8 mouse cellular contexts compared by ENCODE assay signal in genomic region chr11:121369622-121370021, GRCm38 (mm10). TPM values are rescaled to one million over a fixed set of nuclear protein-coding genes. Genes with fewer than 3 reads are reported as not detected.
DNase-seq lines count a peak whose midpoint lies in the region; ATAC-seq lines count a peak whose summit lies in the region.

No protein-coding gene starts in this region.

- no peaks in the 10 kb centered on the region for H3K4me1 ChIP-seq in midbrain, embryonic 11.5 days (ENCODE audit: control insufficient read depth, insufficient read depth, low read length)
- no peaks in the 10 kb centered on the region for H3K4me1 ChIP-seq in midbrain, embryonic 13.5 days (replicated peaks)

- H3K4me3 ChIP-seq in midbrain, embryonic 11.5 days (ENCODE audit: low read depth, low read length) = no peak overlapping the region
- no peak overlapping the region for H3K4me3 ChIP-seq in midbrain, embryonic 13.5 days (replicated peaks)

- ATAC-seq in midbrain, embryonic 11.5 days (ENCODE audit: low FRiP score) = no peak
- no peak for ATAC-seq in midbrain, embryonic 13.5 days

- H3K27ac ChIP-seq in midbrain, embryonic 11.5 days (ENCODE audit: low read depth, low read length) = no peak overlapping the region
- H3K27ac ChIP-seq in midbrain, embryonic 13.5 days = no peak overlapping the region

- peak; percentile 16 for DNase-seq in gastrocnemius, adult 18-20 months (ENCODE audit: low spot score)
- DNase-seq in gastrocnemius, adult 8-10 months (ENCODE audit: low spot score in 2 of 2) = no peak
- DNase-seq in midbrain, embryonic 11.5 days (ENCODE audit: low spot score, missing footprints) = peak; percentile 90
- peak; percentile 63 for DNase-seq in adrenal gland, postnatal 14 days
- peak; percentile 68 for DNase-seq in kidney, postnatal 10 days
- peak; percentile 54 for DNase-seq in retina, embryonic 14.5 days (ENCODE audit: low spot score)
- DNase-seq in ovary, postnatal 10 days (ENCODE audit: low spot score) = no peak

- H3K4me2 ChIP-seq in midbrain, embryonic 11.5 days = no peak overlapping the region
- no peak overlapping the region for H3K4me2 ChIP-seq in midbrain, embryonic 13.5 days (replicated peaks)

- WGBS in midbrain, embryonic 11.5 days = 64% methylated on average over 6 of the region's 6 CpGs
- 58% methylated on average over 6 of the region's 6 CpGs for WGBS in midbrain, embryonic 13.5 days

- H3K27me3 ChIP-seq in midbrain, embryonic 11.5 days (ENCODE audit: control insufficient read depth, insufficient read depth, low read length) = no peaks in the 10 kb centered on the region
- H3K27me3 ChIP-seq in midbrain, embryonic 13.5 days = no peaks in the 10 kb centered on the region

- no peaks in the 10 kb centered on the region for H3K9me3 ChIP-seq in midbrain, embryonic 11.5 days (ENCODE audit: control insufficient read depth, low read length)
- no peaks in the 10 kb centered on the region for H3K9me3 ChIP-seq in midbrain, embryonic 13.5 days

- H3K9ac ChIP-seq in midbrain, embryonic 11.5 days (ENCODE audit: low read length) = no peak overlapping the region
- H3K9ac ChIP-seq in midbrain, embryonic 13.5 days (replicated peaks) = no peak overlapping the region

- H3K36me3 ChIP-seq in midbrain, embryonic 11.5 days (ENCODE audit: control insufficient read depth, insufficient read depth, low read length) = no peaks in the 10 kb centered on the region
- no peaks in the 10 kb centered on the region for H3K36me3 ChIP-seq in midbrain, embryonic 13.5 days

RNA-seq across cellular contexts. Expression of gene Wdr45b, which starts 15.4 kb away (rescaled TPM):
- 10 to 100 TPM; 16.0 to 19.1 TPM for total RNA-seq in gastrocnemius, adult 18-20 months (2021)
- 10 to 100 TPM; 14.4 to 23.0 (median 19.3) TPM for total RNA-seq in gastrocnemius, adult 8-10 months (2022)
- 94.4 and 99.2 TPM in 2 replicates for polyA plus RNA-seq in midbrain, embryonic 11.5 days (2014; fragmentation: Nextera tagmentation; extraction: Ambion mirVana)
- polyA plus RNA-seq in midbrain, embryonic 13.5 days (2015; fragmentation: Nextera tagmentation; extraction: Ambion mirVana) = 80.4 and 82.6 TPM in 2 replicates
- total RNA-seq in adrenal gland, postnatal 14 days (2021) = 53.3 and 54.3 TPM in 2 replicates

RNA-seq across cellular contexts. Expression of gene Rab40b, which starts 18.4 kb away (rescaled TPM):
- total RNA-seq in gastrocnemius, adult 18-20 months (2021) = 10 to 100 TPM; 14.6 to 17.9 TPM
- total RNA-seq in gastrocnemius, adult 8-10 months (2022) = 10 to 100 TPM; 13.2 to 23.0 (median 18.9) TPM
- polyA plus RNA-seq in midbrain, embryonic 11.5 days (2014; fragmentation: Nextera tagmentation; extraction: Ambion mirVana) = 3.3 and 3.8 TPM in 2 replicates
- polyA plus RNA-seq in midbrain, embryonic 13.5 days (2015; fragmentation: Nextera tagmentation; extraction: Ambion mirVana) = 5.9 and 7.9 TPM in 2 replicates
- 3.9 and 4.9 TPM in 2 replicates for total RNA-seq in adrenal gland, postnatal 14 days (2021)

RNA-seq across cellular contexts. Expression of gene Fn3krp, which starts 51.6 kb away (rescaled TPM):
- total RNA-seq in gastrocnemius, adult 18-20 months (2021) = 1 to 10 TPM; 3.5 to 3.8 TPM
- total RNA-seq in gastrocnemius, adult 8-10 months (2022) = 1 to 10 TPM; 3.3 to 4.2 (median 4.0) TPM
- polyA plus RNA-seq in midbrain, embryonic 11.5 days (2014; fragmentation: Nextera tagmentation; extraction: Ambion mirVana) = 8.6 and 10.6 TPM in 2 replicates
- 11.7 and 11.9 TPM in 2 replicates for polyA plus RNA-seq in midbrain, embryonic 13.5 days (2015; fragmentation: Nextera tagmentation; extraction: Ambion mirVana)
- total RNA-seq in adrenal gland, postnatal 14 days (2021) = 16.7 and 17.7 TPM in 2 replicates

Comparison
In these comparisons a context has a peak if more than half of its experiments do, and no peak if none do; other contexts are left out.
1. DNase-seq: peak in gastrocnemius, adult 18-20 months (single experiment), midbrain, embryonic 11.5 days (single experiment), adrenal gland, postnatal 14 days (single experiment), kidney, postnatal 10 days (single experiment) and retina, embryonic 14.5 days (single experiment); none in gastrocnemius, adult 8-10 months (0 of 2) and ovary, postnatal 10 days (single experiment).